Mouse (Mus musculus) neural tube, embryonic 11.5 days (tissue): ENCODE results near the gene Syce2. TPM values are rescaled to one million over a fixed set of nuclear protein-coding genes. Genes with fewer than 3 reads are reported as not detected.
A peak's percentile ranks its signal among the peaks of the same experiment; 100 is the strongest.

Experiments
- ATAC-seq: fragments of 200-750 bp; cut with Nextera tagmentation; 2 replicates; pipeline ENCODE4 v1.8.0; 2017; ENCODE audit warnings: moderate number of reproducible peaks, mild to moderate bottlenecking, moderate TSS enrichment, moderate library complexity; ENCODE audit not compliant: insufficient read depth, low FRiP score, low TSS enrichment
- DNase-seq: peaks from one replicate; pipeline ENCODE4 v3.0.0-alpha.2; 2015; ENCODE audit warnings: low spot score
- H3K27ac ChIP-seq: fragments of 300-500 bp; sonication (generic); 2 replicates; pipeline ENCODE4 v1.5.1; 2014; ENCODE audit warnings: low read depth, mild to moderate bottlenecking, low read length
- H3K27me3 ChIP-seq: fragments of 300-500 bp; sonication (generic); 2 replicates; pipeline ENCODE4 v1.6.1; 2014; ENCODE audit warnings: mild to moderate bottlenecking, low read length, mixed read lengths; ENCODE audit not compliant: control insufficient read depth, insufficient read depth
- H3K36me3 ChIP-seq: fragments of 300-500 bp; sonication (generic); 2 replicates; pipeline ENCODE4 v1.6.1; 2014; ENCODE audit warnings: mild to moderate bottlenecking, low read length, moderate library complexity, mixed read lengths; ENCODE audit not compliant: control insufficient read depth, insufficient read depth
- H3K4me1 ChIP-seq: fragments of 300-500 bp; sonication (generic); 2 replicates; pipeline ENCODE4 v1.6.1; 2014; ENCODE audit warnings: low read length, mixed read lengths; ENCODE audit not compliant: control insufficient read depth, insufficient read depth
- H3K4me2 ChIP-seq: fragments of 300-500 bp; sonication (generic); 2 replicates; pipeline ENCODE4 v1.6.1; 2014; ENCODE audit warnings: low read depth, mild to moderate bottlenecking, moderate library complexity
- H3K4me3 ChIP-seq: fragments of 300-500 bp; sonication (generic); 2 replicates; pipeline ENCODE4 v1.5.1; 2014; ENCODE audit warnings: low read depth, low read length
- H3K9ac ChIP-seq: fragments of 300-500 bp; sonication (generic); 2 replicates; pipeline ENCODE4 v1.6.1; 2014; ENCODE audit warnings: mild to moderate bottlenecking, low read length
- H3K9me3 ChIP-seq: fragments of 300-500 bp; sonication (generic); 2 replicates; pipeline ENCODE4 v1.6.1; 2016; ENCODE audit warnings: low read length; ENCODE audit not compliant: control insufficient read depth
- WGBS: fragments of 180-500 bp; shearing (Covaris S2); extraction: QIAGEN DNeasy Blood & Tissue Kit; methylation state at CpG from one replicate; pipeline ENCODE4 v1.1.7; 2014; 5-methylcytosine and 5-hydroxymethylcytosine counted together
- microRNA-seq: library from miRNA; unstranded; fragments of <30 nt; microRNA quantifications from one replicate; pipeline ENCODE4, GENCODE M21; 2016
- polyA plus RNA-seq: library from polyadenylated mRNA; unstranded; fragments of >200 nt; fragmentation: Nextera tagmentation; extraction: Ambion mirVana; gene quantifications from 2 replicates; pipeline ENCODE4 v1.2.1, GENCODE M21; 2014

Gene Syce2
- polyA plus RNA-seq, 1 experiment from 2014 or later, result 50.5 TPM

- Histone ChIP-seq H3K4me3 (peak overlapping the region; percentile 47), H3K4me2 (peak overlapping the region; percentile 69), H3K27ac (no peak overlapping the region), H3K27me3 (peaks cover 39% of the 10 kb centered on the region), H3K9me3 (no peaks in the 10 kb centered on the region), H3K9ac (peak overlapping the region; percentile 3; the same call in 1 of the 2 replicates), H3K4me1 (peaks cover 16% of the 10 kb centered on the region), H3K36me3 (no peaks in the 10 kb centered on the region)
- WGBS, result 4% methylated on average over 14 of the region's 14 CpGs
- DNase-seq (peak; percentile 48), ATAC-seq (0 out of 2 replicates have a peak, but pooled peaks have one; percentile 33)
These were observed 63.6 kb downstream of the Syce2 start for GRCm38 (mm10) chr8:84935489-84935888.

GRCm38 (mm10) chr8:84936041-84936961 lies 64.4 kb downstream of the Syce2 start:
- Histone ChIP-seq H3K27me3 (peaks cover 35% of the 10 kb centered on the region), H3K4me1 (peaks cover 16% of the 10 kb centered on the region), H3K27ac (peak overlapping the region; percentile 49), H3K36me3 (no peaks in the 10 kb centered on the region), H3K4me3 (peak overlapping the region; percentile 47), H3K9me3 (no peaks in the 10 kb centered on the region), H3K9ac (peak overlapping the region; percentile 71), H3K4me2 (peak overlapping the region; percentile 69)
- WGBS, result 19% methylated on average over 23 of the region's 23 CpGs
- ATAC-seq (peak; percentile 20), DNase-seq (no peak)

GRCm38 (mm10) chr8:84936962-84937546 lies 65.1 kb downstream of the Syce2 start, which contains the start of gene Mast1:
Mast1 (minus strand) TSS chr8:84937359.
- peaks cover 35% of the 10 kb centered on the region for H3K27me3 ChIP-seq
- peak; percentile 61 for ATAC-seq

More at GRCm38 (mm10) chr8:84936962-84937546, 65.1 kb downstream of the Syce2 start, which contains the start of gene Mast1:
- WGBS, result 0% methylated on average over 45 of the region's 50 CpGs
- peak; percentile 86 for DNase-seq
- Histone ChIP-seq H3K36me3 (no peaks in the 10 kb centered on the region), H3K4me1 (peaks cover 16% of the 10 kb centered on the region), H3K27ac (peak within 1 kb of the TSS; percentile 49; the same call in 1 of the 2 replicates), H3K4me2 (peak within 1 kb of the TSS; percentile 69), H3K9ac (peak within 1 kb of the TSS; percentile 71), H3K9me3 (no peaks in the 10 kb centered on the region), H3K4me3 (peak within 1 kb of the TSS; percentile 47)

Small RNA genes lying within 50 kb of the gene (microRNA-seq; reads per million reads assigned to microRNA genes)
- gene Gm24197 (not detected), gene Mir7069 (3.9 reads per million, percentile 9 among the genes with 10 or more reads in this experiment)

Other genes with a start within 250 kb of the Syce2 start
- gene Ier2, start 209.3 kb upstream of the Syce2 start, polyA plus RNA-seq, result 71.6 and 79.4 TPM in 2 replicates
- 60.4 and 60.6 TPM in 2 replicates for gene Trmt1, start 185.8 kb upstream of the Syce2 start, polyA plus RNA-seq
- gene Nacc1, start 184.2 kb upstream of the Syce2 start, polyA plus RNA-seq, result 26.2 and 27.0 TPM in 2 replicates
- gene Lyl1, start 170.7 kb upstream of the Syce2 start, polyA plus RNA-seq, result 4.6 and 5.3 TPM in 2 replicates
- gene G430095P16Rik, start 149.1 kb upstream of the Syce2 start, polyA plus RNA-seq, result 0.84 and 1.8 TPM in 2 replicates
- gene Nfix, start 71.8 kb upstream of the Syce2 start, polyA plus RNA-seq, result 3.1 and 3.7 TPM in 2 replicates
- gene Dand5, start 49.3 kb upstream of the Syce2 start, polyA plus RNA-seq, result 4.7 and 7.3 TPM in 2 replicates
- gene Gadd45gip1, start 40.6 kb upstream of the Syce2 start, polyA plus RNA-seq, result 38.6 and 38.7 TPM in 2 replicates
- 101 TPM in 2 replicates for gene Rad23a, start 31.4 kb upstream of the Syce2 start, polyA plus RNA-seq
- 870 and 925 TPM in 2 replicates for gene Calr, start 25.2 kb upstream of the Syce2 start, polyA plus RNA-seq
- 95.7 and 104 TPM in 2 replicates for gene Farsa, start 15.1 kb upstream of the Syce2 start, polyA plus RNA-seq
- 31.5 and 33.7 TPM in 2 replicates for gene Gcdh, start 21.8 kb downstream of the Syce2 start, polyA plus RNA-seq
- gene Klf1, start 29.8 kb downstream of the Syce2 start, polyA plus RNA-seq, result 11.8 and 12.9 TPM in 2 replicates
- gene Dnase2a, start 36.4 kb downstream of the Syce2 start, polyA plus RNA-seq, result 4.0 and 4.9 TPM in 2 replicates
- 13.8 and 14.6 TPM in 2 replicates for gene Mast1, start 65.2 kb downstream of the Syce2 start, polyA plus RNA-seq
- 0.25 TPM in 1 of 2 replicates, not detected in the other for gene Rtbdn, start 74.9 kb downstream of the Syce2 start, polyA plus RNA-seq
- gene Gm49661, start 97.3 kb downstream of the Syce2 start, polyA plus RNA-seq, result not detected in 2 replicates
- 1,335 and 1,358 TPM in 2 replicates for gene Prdx2, start 97.5 kb downstream of the Syce2 start, polyA plus RNA-seq
- gene Rnaseh2a, start 97.7 kb downstream of the Syce2 start, polyA plus RNA-seq, result 92.9 and 116 TPM in 2 replicates
- gene Junb, start 106.6 kb downstream of the Syce2 start, polyA plus RNA-seq, result 6.2 and 6.9 TPM in 2 replicates
- gene Hook2, start 118.5 kb downstream of the Syce2 start, polyA plus RNA-seq, result 10.5 and 12.9 TPM in 2 replicates
- not detected in 2 replicates for gene Best2, start 142.4 kb downstream of the Syce2 start, polyA plus RNA-seq
- gene Asna1, start 153.2 kb downstream of the Syce2 start, polyA plus RNA-seq, result 129 and 130 TPM in 2 replicates
- 158 and 170 TPM in 2 replicates for gene Trir, start 154.7 kb downstream of the Syce2 start, polyA plus RNA-seq
- 16.3 and 19.7 TPM in 2 replicates for gene Tnpo2, start 164.8 kb downstream of the Syce2 start, polyA plus RNA-seq
- 25.0 and 25.8 TPM in 2 replicates for gene Fbxw9, start 187.9 kb downstream of the Syce2 start, polyA plus RNA-seq
- not detected in 2 replicates for gene Gm5741, start 195.9 kb downstream of the Syce2 start, polyA plus RNA-seq
- 70.3 and 73.8 TPM in 2 replicates for gene Dhps, start 199.6 kb downstream of the Syce2 start, polyA plus RNA-seq
- gene Wdr83os, start 208.6 kb downstream of the Syce2 start, polyA plus RNA-seq, result 117 and 119 TPM in 2 replicates
- 52.6 and 60.6 TPM in 2 replicates for gene Wdr83, start 209.2 kb downstream of the Syce2 start, polyA plus RNA-seq
- gene Man2b1, start 211.2 kb downstream of the Syce2 start, polyA plus RNA-seq, result 14.4 and 17.4 TPM in 2 replicates